Mouse (Mus musculus) CD8-positive naive resting alpha-beta T cell, adult 2 months (primary cell): ENCODE results near the gene Arhgap5.
"Not testable (repeated sequence)": the region's sequence is repeated elsewhere in the genome, so short reads cannot be mapped to it uniquely, and the experiment has no call there.

Experiments
- DNase-seq, 2 experiments: peaks; one replicate each; pipeline ENCODE4 v3.0.0; 2022; ENCODE audit warnings: low read depth in 2 of 2, low spot score in 2 of 2

Gene Arhgap5

GRCm38 (mm10) chr12:52529740-52530139, 26.0 kb downstream of the Arhgap5 start:
- DNase-seq = no peak

GRCm38 (mm10) chr12:52541294-52541693, 37.5 kb downstream of the Arhgap5 start:
- no peak for DNase-seq

DNA sequence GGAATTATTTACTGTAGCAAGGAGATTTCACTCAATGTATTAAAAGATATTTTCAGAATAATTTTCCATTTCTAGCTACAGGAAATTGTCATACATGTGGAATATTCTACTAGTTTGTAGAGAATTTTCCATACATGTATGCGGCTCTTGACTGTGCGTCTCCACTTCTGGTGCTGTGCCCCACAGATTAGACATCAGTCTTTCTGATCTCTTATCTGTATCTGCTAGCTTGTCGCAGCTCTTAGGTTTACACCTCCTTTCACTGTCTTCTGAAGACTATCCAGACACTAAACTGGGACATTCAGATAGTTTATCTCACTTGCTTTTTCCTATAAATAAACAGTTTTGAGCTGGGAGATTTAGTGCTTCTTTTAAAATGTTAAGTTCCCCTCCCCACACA, 40.8 kb downstream of the Arhgap5 start:
- DNase-seq = no peak

GRCm38 (mm10) chr12:52552085-52552484, 48.3 kb downstream of the Arhgap5 start:
- DNase-seq = peak; percentile 15 to 23

GRCm38 (mm10) chr12:52555188-52555876, 51.6 kb downstream of the Arhgap5 start:
- DNase-seq = no peak

DNA sequence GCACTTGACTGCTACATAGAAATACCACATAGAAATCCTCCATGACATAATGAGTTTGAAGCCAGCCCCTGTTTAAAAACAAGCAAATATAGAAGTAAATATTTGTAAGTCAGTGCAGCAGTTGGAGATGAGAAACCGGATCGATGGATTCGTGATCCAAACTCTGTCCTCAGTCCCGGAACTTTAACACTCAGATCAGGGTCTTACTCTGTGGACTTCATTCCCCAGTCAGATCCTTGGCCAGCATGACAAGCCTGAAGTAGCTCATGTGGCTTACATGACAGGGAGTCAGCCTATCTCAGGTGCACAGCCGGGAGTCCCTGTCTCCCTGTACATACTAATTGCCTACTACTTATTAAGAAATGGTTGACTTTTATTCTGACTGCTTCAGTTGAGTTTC, 61.9 kb downstream of the Arhgap5 start:
- DNase-seq = no peak

DNA sequence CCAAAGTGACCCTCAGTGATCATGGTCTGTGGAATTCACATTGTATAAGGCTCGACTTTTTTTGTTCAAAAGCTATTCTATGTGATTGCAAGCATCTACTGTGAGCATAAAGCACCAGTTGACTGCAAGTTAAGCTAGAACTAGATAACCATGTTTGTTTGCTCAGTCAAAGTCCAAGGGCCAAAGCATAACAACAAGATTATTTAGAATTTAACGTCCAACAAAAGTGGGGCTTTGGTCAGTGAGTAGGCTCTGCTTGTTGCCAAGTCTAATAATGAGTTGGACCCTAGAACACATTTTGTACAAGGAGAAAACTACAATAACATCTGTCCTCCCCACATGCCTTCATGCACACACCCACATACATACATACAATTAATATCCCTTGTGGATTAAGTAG, 69.6 kb downstream of the Arhgap5 start:
- no peak for DNase-seq

DNA sequence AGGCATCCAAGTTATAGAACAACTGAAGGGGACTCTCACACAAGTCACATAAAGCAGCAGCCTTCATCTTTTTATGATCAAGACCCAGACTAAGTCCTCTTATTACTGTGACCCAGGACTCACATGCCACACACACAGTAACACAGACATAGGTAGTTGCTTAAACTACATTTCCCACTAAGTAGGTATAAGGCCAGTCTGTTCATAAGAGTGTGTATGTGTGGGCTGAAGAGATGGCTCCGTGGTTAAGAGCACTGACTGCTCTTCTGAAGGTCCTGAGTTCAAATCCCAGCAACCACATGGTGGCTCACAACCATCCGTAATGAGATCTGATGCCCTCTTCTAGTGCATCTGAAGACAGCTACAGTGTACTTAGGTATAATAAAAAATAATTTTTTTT, 82.7 kb downstream of the Arhgap5 start:
- not testable (repeated sequence) for DNase-seq

DNA sequence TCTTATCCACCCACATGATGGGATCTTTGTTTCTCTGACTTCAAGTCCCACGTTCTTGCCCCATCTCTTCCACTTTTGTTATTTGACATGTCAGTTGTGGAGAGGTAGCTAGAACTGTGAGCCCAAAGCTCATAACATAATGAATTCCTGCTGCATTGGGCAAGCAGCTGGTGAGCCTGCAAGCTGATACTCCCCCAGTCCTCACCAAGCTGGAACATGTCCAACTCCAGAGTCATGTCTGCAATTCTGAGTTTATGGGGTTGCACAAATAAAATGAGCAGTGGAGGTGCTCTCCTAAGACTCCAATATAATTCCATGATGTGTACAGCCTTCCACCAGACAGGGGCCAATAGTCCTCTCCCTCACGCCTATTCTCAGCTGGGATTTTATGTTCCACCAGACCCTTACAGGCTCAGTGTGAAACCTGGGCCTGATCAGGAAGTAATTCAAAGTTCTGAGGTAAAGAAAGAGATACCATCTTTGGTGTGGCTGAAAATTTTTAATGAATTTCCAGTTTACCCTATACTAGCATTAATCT, 83.8 kb downstream of the Arhgap5 start:
- DNase-seq = no peak

- no peak for DNase-seq
Observed at GRCm38 (mm10) chr12:52595389-52596185, 91.8 kb downstream of the Arhgap5 start.

DNA sequence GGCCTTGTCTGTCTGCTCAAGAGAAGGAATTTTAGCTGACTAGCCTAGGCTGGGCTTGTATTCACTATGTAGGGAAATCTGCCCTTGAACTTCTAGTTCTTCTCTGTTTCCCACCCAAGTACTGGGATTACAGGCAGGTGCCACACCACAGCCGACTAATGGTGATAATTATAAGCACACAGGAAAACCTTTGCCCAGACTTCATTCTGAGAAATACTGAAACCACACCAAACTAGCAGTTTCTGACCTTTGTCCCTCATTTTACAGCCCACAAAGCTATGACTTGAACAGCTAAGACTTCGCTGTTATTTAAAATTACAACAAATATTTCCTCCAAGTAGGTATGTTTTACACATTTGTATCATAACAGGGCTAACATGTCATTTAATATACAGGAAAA, 98.7 kb downstream of the Arhgap5 start:
- no peak for DNase-seq

DNA sequence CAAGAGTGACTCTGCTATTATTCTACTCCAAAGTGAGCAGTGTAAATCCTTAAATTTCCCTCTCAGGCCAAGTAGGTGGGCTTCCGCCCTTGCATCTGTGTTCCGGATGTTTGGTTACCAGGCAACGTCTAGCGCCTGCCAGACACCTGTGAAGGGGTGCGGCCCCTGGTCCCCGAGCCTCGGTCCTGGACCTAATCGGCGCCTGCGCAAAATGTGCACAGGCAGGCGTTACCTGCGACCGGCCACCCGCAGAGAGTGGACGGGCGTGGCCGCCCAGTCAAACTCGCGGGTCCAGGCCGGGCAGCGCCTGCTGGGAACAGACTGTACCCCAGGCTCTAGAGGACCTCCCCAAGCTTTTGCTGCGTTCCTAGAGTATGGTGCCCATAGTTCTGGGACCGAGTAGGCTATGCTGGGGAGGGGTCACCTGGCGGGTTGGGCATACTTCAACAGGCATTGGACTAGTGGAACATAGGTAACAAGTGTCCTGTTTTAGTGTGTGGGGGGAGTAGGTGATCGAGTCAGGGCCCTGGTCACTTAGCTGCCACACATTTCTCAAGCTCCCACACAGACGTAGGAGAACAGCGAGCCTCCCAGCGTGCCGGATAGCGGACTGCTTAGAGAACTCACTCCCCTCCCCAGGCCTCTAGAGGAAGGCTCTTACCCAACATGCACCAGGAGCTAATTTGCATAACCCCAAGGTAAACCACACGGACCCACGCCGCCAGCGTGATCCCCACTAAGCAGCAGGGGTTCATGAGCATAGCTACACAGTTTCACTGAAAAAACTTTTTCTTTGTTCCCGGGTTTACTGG, 99.3 kb downstream of the Arhgap5 start:
- DNase-seq = peak; percentile 85 to 86

DNA sequence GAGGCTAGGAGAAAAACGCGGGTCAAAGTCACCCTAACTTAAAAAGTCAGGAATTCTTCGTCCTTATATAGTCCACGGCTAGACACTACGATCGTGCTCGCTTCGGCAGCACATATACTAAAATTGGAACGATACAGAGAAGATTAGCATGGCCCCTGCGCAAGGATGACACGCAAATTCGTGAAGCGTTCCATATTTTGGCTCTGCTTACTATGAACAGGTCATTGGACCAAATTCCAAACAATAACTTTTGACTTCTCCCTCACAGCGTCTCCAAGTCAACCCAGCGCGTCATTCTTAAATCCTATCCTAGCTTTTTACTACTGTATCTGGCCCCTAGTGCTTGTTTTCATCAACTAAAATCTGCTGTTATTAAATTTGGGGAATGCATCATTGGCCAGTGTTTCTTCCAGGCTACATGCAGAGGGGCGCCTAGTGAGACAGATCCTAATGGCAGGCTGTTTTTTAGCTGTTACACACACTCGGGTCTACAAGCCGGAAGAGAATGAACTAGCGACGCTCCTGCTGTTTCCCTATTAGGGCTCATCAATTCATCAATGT, 100.0 kb downstream of the Arhgap5 start:
- no peak for DNase-seq

GRCm38 (mm10) chr12:52604256-52604991, 100.7 kb downstream of the Arhgap5 start:
- DNase-seq = peak; percentile 96 to 97

DNA sequence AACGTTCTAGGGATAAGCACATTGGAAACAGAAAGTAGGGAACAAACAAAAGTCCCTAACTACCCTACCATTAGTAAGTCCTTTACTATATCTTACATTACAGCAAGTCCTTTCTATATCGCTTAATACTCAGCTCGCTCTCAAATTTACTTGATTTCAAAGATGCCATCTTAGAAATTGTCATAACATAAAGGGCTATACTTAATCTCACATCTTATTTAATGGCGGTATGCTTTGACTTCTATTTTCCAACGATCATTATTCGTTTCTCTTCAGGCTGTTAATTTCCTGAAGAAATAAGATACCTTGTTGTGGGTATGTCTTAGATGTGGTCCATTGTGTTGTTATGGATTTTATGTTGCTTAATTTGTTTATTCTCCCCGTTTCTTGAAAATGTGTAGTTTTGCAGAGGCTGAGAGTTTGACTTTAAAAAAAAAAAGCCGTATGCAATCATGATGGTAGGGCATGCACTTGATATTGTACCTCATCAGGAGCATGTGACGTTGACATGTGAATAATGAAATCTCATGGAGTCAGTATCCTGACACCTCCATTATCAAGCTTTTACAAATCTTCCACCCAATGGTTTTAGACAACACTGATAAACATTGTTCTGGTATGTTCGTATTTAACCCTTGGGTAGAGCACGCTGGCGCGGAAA, 101.3 kb downstream of the Arhgap5 start:
- no peak for DNase-seq

DNA sequence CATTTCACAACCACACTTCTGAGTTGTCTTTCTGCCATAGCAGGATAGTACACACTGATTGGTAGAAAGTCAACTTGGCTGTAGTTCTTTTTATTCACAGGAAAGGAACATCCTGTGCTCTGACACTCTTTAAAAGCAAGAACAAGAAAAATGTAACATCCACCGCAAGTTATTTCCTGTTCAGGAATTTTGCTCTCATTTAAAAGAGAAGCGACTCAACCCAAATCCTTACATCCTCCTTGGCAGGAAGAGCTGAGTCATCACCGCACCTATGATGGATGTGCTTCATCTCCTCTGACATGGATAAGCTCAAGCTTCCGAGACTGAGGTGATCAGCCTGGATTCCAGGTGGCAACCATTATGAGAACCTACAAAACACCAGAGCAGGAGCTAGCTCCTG, 103.6 kb downstream of the Arhgap5 start:
- DNase-seq = no peak

GRCm38 (mm10) chr12:52615703-52616102, 111.9 kb downstream of the Arhgap5 start:
- no peak for DNase-seq

- DNase-seq = no peak
Observed at GRCm38 (mm10) chr12:52618418-52619040, 114.8 kb downstream of the Arhgap5 start.

DNA sequence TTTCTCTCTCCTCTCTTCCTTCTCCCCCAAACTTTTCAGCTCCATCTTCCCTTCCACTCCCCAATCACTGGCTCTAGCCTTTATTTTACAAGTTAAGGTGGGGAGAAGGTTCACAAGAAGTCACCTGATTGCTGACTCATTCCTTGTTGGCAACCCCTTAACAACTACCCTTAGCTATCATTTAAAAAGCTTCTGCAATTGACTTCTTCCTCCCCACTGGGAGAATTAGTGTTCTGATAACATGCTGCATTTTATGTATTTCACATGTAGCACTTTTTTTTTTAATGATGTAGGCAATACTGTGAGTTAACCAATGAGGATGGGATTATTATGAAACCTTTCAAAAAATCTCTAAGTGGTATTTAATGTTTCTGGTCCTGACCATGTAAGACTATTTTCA, 115.9 kb downstream of the Arhgap5 start:
- DNase-seq = no peak
